Mouse (Mus musculus) midbrain, embryonic 11.5 days (tissue): ENCODE data around the gene Upk2. TPM values are rescaled to one million over a fixed set of nuclear protein-coding genes. Genes with fewer than 3 reads are reported as not detected.

Experiments used
- ATAC-seq: fragments of 200-750 bp; cut with Nextera tagmentation; 2 replicates; pipeline ENCODE4 v1.8.0; 2017; ENCODE audit warnings: moderate TSS enrichment, moderate library complexity; ENCODE audit not compliant: low FRiP score
- DNase-seq: peaks from one replicate; pipeline ENCODE4 v3.0.0; 2015; ENCODE audit warnings: low spot score; ENCODE audit errors: missing footprints
- H3K27ac ChIP-seq: fragments of 300-500 bp; sonication (generic); 2 replicates; pipeline ENCODE4 v1.5.1; 2014; ENCODE audit warnings: low read depth, low read length
- H3K27me3 ChIP-seq: fragments of 300-500 bp; sonication (generic); 2 replicates; pipeline ENCODE4 v1.6.1; 2014; ENCODE audit warnings: mild to moderate bottlenecking, low read length, moderate library complexity, mixed read lengths; ENCODE audit not compliant: control insufficient read depth, insufficient read depth
- H3K36me3 ChIP-seq: fragments of 300-500 bp; sonication (generic); 2 replicates; pipeline ENCODE4 v1.6.1; 2014; ENCODE audit warnings: mild to moderate bottlenecking, low read length, moderate library complexity, mixed read lengths; ENCODE audit not compliant: control insufficient read depth, insufficient read depth
- H3K4me1 ChIP-seq: fragments of 300-500 bp; sonication (generic); 2 replicates; pipeline ENCODE4 v1.6.1; 2014; ENCODE audit warnings: low read length; ENCODE audit not compliant: control insufficient read depth, insufficient read depth
- H3K4me2 ChIP-seq: fragments of 300-500 bp; sonication (generic); 2 replicates; pipeline ENCODE4 v1.6.1; 2014; ENCODE audit warnings: mild to moderate bottlenecking, moderate library complexity
- H3K4me3 ChIP-seq: fragments of 300-500 bp; sonication (generic); 2 replicates; pipeline ENCODE4 v1.5.1; 2014; ENCODE audit warnings: low read depth, low read length
- H3K9ac ChIP-seq: fragments of 300-500 bp; sonication (generic); 2 replicates; pipeline ENCODE4 v1.6.1; 2014; ENCODE audit warnings: low read length
- H3K9me3 ChIP-seq: fragments of 300-500 bp; sonication (generic); 2 replicates; pipeline ENCODE4 v1.6.1; 2016; ENCODE audit warnings: low read length; ENCODE audit not compliant: control insufficient read depth
- WGBS: fragments of 180-500 bp; shearing (Covaris S2); extraction: QIAGEN DNeasy Blood & Tissue Kit; methylation state at CpG from one replicate; pipeline ENCODE4 v1.1.7; 2014; 5-methylcytosine and 5-hydroxymethylcytosine counted together
- polyA plus RNA-seq: library from polyadenylated mRNA; unstranded; fragments of >200 nt; fragmentation: Nextera tagmentation; extraction: Ambion mirVana; gene quantifications from 2 replicates; pipeline ENCODE4 v1.2.1, GENCODE M21; 2014

Gene Upk2
- polyA plus RNA-seq: not detected in 2 replicates

DNA sequence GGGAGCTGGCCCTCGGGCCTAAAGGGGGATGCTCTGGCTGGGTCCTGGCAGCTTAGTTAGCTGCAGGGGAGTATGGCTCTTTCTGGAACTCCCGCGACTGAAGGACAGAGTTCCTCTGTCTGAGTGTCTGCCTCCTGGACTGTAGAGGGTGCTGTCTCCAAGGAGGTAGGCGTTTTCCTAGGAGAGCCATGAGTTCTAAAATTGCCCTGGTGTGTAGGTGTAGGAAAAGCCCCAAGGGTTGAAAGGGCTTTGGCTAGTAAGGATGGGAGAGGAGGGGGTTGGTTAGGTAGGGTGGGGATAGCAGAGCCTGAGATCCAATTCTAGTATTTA lies at the start of gene Upk2:
Gene Upk2 (minus strand): TSS at position 86 of the 330 bp plus-strand sequence.
- Histone ChIP-seq H3K27me3 (no peaks in the 10 kb centered on the region), H3K27ac (no peak within 1 kb of the TSS), H3K9me3 (no peaks in the 10 kb centered on the region), H3K36me3 (no peaks in the 10 kb centered on the region), H3K4me1 (peaks cover 22% of the 10 kb centered on the region), H3K4me3 (no peak within 1 kb of the TSS), H3K9ac (peak within 1 kb of the TSS; percentile 14; the same call in 1 of the 2 replicates), H3K4me2 (no peak within 1 kb of the TSS)
- ATAC-seq (no peak), DNase-seq (no peak)
- WGBS: 12% methylated on average over 4 of the region's 4 CpGs

DNA sequence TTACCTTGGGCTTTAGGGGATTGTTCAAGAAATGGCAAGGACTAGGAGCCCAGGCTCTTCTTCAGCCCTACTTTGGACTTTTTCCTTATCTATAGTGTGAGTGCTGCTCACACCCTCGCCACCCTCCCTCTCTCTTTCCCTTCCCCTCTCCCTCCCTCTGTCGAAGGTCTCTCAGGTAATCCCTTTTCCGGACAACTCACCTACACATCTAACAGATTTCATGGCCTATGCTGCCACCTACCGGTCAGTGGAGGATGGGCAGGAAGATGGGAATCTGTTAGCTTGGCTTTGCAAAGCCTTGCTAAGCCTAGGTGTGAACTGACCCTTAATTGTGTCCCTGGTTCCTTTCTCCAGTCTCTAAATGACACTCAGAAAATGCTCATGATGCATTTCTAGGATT lies 47.2 kb upstream of the Upk2 start:
- peaks cover 13% of the 10 kb centered on the region for H3K36me3 ChIP-seq
- H3K27ac ChIP-seq: no peak overlapping the region
- no peaks in the 10 kb centered on the region for H3K9me3 ChIP-seq
- ATAC-seq: no peak
- no peak overlapping the region for H3K4me3 ChIP-seq
- H3K27me3 ChIP-seq: no peaks in the 10 kb centered on the region
- peak; percentile 98 for DNase-seq
- H3K4me1 ChIP-seq: peaks cover 29% of the 10 kb centered on the region
- WGBS: 0% methylated on average over 4 of the region's 4 CpGs
- no peak overlapping the region for H3K4me2 ChIP-seq
- no peak overlapping the region for H3K9ac ChIP-seq

DNA sequence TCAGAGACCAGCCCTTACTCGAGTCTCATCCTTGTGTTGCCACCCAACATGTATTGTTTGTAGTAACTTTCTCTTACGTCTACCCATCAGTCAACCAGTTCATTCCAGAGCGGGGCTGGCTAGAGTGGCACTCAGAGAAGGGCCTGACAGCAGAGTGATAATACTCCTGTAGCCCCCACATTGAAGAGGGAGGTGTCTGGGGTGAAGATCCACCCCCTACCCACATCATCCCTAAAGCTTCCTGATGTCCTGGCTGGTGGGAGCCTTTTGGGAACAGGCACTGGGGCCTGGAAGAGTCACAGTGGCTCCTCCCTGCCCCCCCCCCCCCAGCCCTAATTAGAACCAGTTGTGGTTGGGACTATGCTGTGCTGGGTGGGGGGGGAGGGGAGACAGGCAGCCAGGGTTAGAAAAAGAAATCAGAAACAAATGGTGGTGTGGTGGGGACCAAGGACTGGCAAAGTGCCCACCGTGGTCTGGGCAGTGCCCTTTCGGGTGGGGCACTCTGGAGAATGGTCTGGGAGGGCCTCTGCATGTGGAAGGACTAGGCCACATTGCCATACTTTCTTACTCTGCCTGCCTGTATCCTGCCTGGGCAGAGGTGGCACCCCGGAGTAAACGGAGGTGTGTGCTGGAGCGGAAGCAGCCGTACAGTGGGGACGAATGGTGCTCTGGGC lies 46.6 kb upstream of the Upk2 start:
- no peaks in the 10 kb centered on the region for H3K9me3 ChIP-seq
- H3K27ac ChIP-seq: no peak overlapping the region
- no peak for ATAC-seq
- peaks cover 31% of the 10 kb centered on the region for H3K4me1 ChIP-seq
- peaks cover 7% of the 10 kb centered on the region; the same call in 1 of the 2 replicates for H3K36me3 ChIP-seq
- no peak overlapping the region for H3K4me2 ChIP-seq
- H3K27me3 ChIP-seq: no peaks in the 10 kb centered on the region
- WGBS: 49% methylated on average over 10 of the region's 10 CpGs
- DNase-seq: no peak
- H3K4me3 ChIP-seq: no peak overlapping the region
- no peak overlapping the region for H3K9ac ChIP-seq

DNA sequence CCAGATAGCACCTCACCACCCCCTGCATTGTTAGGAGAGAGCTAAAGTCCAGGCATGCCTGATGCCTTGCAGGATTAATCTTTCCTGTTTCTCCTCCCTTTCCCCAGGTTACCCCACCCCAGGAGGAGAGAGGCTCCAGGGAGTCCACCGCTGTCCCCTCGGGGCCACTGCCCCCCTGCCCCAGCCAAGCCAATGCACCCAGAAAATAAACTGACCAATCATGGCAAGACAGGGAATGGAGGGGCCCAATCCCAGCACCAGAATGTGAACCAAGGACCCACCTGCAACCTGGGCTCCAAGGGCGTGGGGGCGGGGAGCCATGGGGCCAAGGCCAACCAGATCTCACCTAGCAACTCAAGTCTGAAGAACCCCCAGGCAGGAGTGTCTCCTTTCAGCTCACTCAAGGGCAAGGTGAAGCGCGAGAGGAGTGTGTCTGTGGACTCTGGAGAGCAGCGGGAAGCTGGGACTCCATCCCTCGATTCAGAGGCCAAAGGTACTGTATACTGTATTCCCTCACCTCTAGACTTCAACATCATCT lies 45.9 kb upstream of the Upk2 start:
- no peak overlapping the region for H3K27ac ChIP-seq
- H3K4me3 ChIP-seq: no peak overlapping the region
- H3K4me2 ChIP-seq: no peak overlapping the region
- H3K27me3 ChIP-seq: no peaks in the 10 kb centered on the region
- H3K9ac ChIP-seq: no peak overlapping the region
- peaks cover 3% of the 10 kb centered on the region; the same call in 1 of the 2 replicates for H3K36me3 ChIP-seq
- ATAC-seq (no peak), DNase-seq (no peak)
- no peaks in the 10 kb centered on the region for H3K9me3 ChIP-seq
- WGBS: 44% methylated on average over 8 of the region's 8 CpGs
- peaks cover 31% of the 10 kb centered on the region for H3K4me1 ChIP-seq

DNA sequence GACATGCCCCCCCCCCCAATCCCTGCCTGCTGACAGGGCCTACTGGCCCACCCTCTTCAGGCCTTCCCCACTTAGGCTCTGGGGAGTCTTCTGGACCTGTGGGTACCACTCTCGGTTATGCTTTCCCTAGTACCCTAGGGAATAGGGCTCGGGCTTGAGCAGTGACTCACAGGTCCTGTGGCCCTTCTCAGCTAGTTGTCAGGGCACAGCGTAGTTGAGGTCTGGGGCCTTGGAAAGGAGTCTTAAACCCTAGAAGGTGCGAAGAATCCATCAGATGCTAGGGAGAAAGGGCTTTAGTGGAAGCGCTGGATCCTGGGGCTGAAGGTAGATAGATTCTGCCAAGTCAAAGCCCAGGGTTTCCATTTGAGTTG lies 45.4 kb upstream of the Upk2 start:
- Histone ChIP-seq H3K27ac (no peak overlapping the region), H3K4me1 (peaks cover 31% of the 10 kb centered on the region), H3K36me3 (no peaks in the 10 kb centered on the region), H3K9ac (peak overlapping the region; percentile 52; the same call in 1 of the 2 replicates), H3K4me3 (no peak overlapping the region; the same call in 1 of the 2 replicates), H3K4me2 (peak overlapping the region; percentile 73), H3K27me3 (no peaks in the 10 kb centered on the region), H3K9me3 (no peaks in the 10 kb centered on the region)
- WGBS: 33% methylated on average over 5 of the region's 5 CpGs
- no peak for DNase-seq
- no peak for ATAC-seq

DNA sequence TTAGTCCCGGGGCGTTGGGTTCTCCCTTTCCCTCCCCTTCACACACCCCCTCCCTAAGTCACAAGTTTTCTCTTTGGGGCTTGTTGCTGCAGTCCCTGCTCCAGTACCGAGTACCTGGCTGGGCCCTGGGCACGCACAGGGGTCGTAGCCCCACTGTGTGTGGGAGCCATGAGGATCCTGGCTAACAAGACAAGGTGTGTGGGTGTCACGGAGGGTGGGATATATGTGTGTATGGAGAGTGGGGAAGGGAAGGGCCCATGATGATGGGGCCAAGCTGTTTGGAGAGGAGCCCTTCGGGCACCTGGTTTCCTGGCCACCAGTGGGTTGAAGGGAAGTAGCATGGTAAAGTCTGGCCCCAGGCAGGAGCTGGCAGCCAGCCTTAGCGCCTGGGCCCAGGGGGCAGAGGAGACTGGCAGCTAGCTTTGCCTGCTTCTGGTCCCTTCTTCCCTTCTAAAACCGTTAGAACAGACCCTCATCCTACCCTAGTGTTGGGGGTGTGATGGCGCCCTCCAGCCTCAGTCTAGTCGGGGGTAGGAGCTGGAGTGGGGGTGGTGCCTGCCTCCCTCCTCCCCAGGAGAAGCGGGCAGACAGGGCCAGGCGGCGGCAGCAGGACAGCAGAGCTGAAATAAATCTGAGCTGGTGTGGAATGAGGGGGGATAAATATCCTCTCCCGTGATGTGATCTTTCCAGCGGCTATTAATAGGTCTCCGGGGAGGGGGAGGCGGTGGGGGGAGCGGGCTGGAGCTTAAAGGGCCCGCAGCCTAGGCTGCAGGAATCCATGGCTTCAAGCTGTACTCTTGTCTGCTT lies 44.8 kb upstream of the Upk2 start:
- Histone ChIP-seq H3K27me3 (no peaks in the 10 kb centered on the region), H3K27ac (peak overlapping the region; percentile 72), H3K36me3 (no peaks in the 10 kb centered on the region), H3K9ac (peak overlapping the region; percentile 52), H3K4me1 (peaks cover 33% of the 10 kb centered on the region), H3K9me3 (no peaks in the 10 kb centered on the region), H3K4me2 (peak overlapping the region; percentile 73), H3K4me3 (peak overlapping the region; percentile 25)
- WGBS: 8% methylated on average over 19 of the region's 20 CpGs
- DNase-seq (peak; percentile 91), ATAC-seq (peak; percentile 20)

DNA sequence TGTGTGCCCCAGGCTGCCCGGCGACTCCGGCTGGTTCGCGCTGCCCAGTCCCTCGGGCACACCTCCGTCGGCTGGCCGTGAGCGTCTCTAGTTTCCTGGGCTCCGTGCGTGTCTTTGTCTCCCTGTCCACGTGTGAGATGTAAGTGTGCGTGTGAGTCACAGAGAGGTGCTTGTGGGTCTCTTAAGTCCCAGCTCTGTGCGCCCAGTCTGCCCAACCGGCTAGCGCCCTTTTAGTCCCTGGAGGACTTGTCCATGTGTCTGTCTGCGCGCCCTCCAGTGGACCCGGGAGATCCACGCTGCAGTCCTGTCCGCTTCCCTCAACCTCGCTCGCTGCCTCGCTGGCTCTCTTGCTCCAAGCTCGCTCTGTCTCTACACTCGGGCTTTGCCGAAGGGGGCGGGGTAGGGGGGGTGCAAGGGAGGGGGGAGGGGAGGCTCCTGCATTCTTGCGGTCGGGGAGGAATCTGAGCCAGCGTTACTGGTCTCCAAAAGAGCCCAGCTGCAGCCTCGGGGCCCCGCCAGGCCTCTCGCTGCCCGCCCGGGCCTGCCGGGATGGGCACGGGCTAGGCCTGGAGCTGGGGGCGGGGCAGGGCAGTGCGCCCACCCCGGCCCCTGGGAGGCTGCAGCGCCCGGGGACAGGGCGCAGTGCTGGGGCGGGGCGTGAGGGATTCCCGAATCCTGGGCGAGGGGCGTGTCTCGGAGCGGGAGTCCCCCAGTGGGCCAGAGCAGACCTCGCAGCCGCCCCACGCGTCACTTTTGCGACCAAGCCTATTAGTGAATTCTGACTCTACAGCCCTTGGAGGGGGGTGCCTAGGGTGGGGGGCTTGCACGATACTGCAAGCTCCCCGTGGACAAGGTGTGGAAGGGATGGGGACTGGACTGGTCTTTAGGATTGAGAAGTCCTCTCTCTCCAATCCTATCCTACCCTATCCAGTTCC lies 43.9 kb upstream of the Upk2 start:
- H3K27ac ChIP-seq: peak overlapping the region; percentile 41; the same call in 1 of the 2 replicates

DNA sequence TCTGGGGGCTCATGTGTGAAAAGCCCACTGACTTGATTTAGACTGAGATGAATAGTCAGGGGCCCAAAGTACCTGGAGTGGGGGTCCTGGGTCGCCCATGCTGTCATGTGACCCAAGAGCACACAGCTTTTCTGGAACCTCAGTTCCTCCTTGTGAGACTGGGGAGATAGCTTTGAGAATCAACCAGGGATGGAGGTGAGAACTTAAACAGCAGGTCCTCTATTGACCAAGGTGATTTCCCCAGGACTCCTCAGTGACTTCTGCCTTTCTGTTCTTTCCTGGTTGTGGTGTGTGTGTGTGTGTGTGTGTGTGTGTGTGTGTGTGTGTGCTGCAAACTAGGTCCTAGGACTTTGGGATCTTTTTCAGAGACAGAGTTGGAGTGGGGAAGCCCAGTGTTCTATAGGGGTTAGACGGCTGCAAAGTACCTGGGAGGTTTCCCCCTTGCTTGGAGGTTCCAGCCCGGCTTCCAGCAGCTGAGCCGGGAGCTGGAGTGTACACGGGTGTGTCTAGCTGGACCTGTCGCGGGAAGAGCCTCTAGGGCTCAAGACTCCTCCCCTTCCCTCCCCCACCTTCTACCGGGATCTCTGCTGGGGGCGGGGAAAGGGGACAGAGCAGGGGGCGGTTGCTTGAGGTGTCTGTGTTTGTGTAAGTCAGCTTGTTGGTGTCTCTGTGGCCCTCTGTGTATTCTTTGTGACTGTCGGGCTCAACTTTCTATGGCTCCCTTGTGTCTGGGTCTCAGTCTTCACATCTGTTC lies 43.0 kb upstream of the Upk2 start:
- Histone ChIP-seq H3K4me2 (peak overlapping the region; percentile 73), H3K4me3 (peak overlapping the region; percentile 25), H3K27me3 (no peaks in the 10 kb centered on the region), H3K4me1 (peaks cover 47% of the 10 kb centered on the region), H3K27ac (no peak overlapping the region), H3K9me3 (no peaks in the 10 kb centered on the region), H3K36me3 (no peaks in the 10 kb centered on the region), H3K9ac (peak overlapping the region; percentile 52; the same call in 1 of the 2 replicates)
- DNase-seq: peak; percentile 91
- 3% methylated on average over 11 of the region's 11 CpGs for WGBS
- peak; percentile 10; the same call in 1 of the 2 replicates for ATAC-seq

More for the DNA sequence above, 43.9 kb upstream of the Upk2 start:
- Histone ChIP-seq H3K9me3 (no peaks in the 10 kb centered on the region), H3K4me3 (peak overlapping the region; percentile 25), H3K4me1 (peaks cover 41% of the 10 kb centered on the region), H3K36me3 (no peaks in the 10 kb centered on the region), H3K4me2 (peak overlapping the region; percentile 73), H3K27me3 (no peaks in the 10 kb centered on the region), H3K9ac (peak overlapping the region; percentile 52)
- WGBS: under 1% methylated on average over 56 of the region's 59 CpGs
- ATAC-seq (peak; percentile 89), DNase-seq (peak; percentile 96)
